Mouse (Mus musculus): Measurements from ENCODE around the gene Ces2h. TPM values are rescaled to one million over a fixed set of nuclear protein-coding genes. Genes with fewer than 3 reads are reported as not detected.
"Not testable (repeated sequence)": the region's sequence is repeated elsewhere in the genome, so short reads cannot be mapped to it uniquely, and the experiment has no call there.

Ces2h gene
- polyA plus RNA-seq, 1 experiment from 2014 or later = not detected

DNA sequence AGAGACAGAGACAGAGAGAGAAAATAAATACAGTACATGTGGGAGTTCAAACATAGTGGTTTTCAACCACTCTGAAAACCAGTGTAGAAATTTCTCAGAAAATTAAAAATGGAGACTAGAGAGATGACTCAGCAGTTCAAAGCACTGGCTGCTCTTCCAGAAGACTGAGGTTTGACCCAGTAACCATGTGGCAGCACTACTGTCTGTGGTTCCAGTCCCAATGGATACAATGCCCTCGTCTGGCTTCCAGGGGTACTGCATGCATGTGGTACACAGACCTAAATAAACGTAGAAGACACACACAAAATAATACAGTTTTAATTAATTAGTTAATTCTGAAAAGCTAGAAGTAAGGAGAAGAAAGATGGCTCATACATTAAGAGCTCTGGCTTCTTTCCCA, 24.4 kb downstream of the Ces2h start:
- Histone ChIP-seq H3K36me3 (no peaks in the 10 kb centered on the region), H3K4me1 (replicated peaks) (no peaks in the 10 kb centered on the region), H3K27ac (no peak overlapping the region), H3K4me3 (no peak overlapping the region), H3K27me3 (no peaks in the 10 kb centered on the region), H3K4me2 (no peak overlapping the region), H3K9me3 (no peaks in the 10 kb centered on the region), H3K9ac (no peak overlapping the region)
- no peak for ATAC-seq (ENCODE audit: low FRiP score)
- WGBS = 71% methylated on average over 2 of the region's 2 CpGs

GRCm38 (mm10) chr8:105043510-105043909, 42.9 kb downstream of the Ces2h start:
- H3K27ac ChIP-seq = no peak overlapping the region
- H3K4me1 ChIP-seq (replicated peaks) = no peaks in the 10 kb centered on the region
- ATAC-seq (ENCODE audit: low FRiP score) = no peak
- 70% methylated on average over 1 of the region's 1 CpGs for WGBS
- no peak overlapping the region for H3K9ac ChIP-seq
- H3K9me3 ChIP-seq = no peaks in the 10 kb centered on the region
- no peaks in the 10 kb centered on the region for H3K27me3 ChIP-seq
- no peak overlapping the region for H3K4me2 ChIP-seq
- no peaks in the 10 kb centered on the region for H3K36me3 ChIP-seq
- no peak overlapping the region for H3K4me3 ChIP-seq

GRCm38 (mm10) chr8:105045824-105046401, 45.3 kb downstream of the Ces2h start:
- H3K36me3 ChIP-seq = no peaks in the 10 kb centered on the region
- no peaks in the 10 kb centered on the region for H3K4me1 ChIP-seq (replicated peaks)
- H3K9me3 ChIP-seq = no peaks in the 10 kb centered on the region
- no peak overlapping the region for H3K4me3 ChIP-seq
- no peak overlapping the region for H3K4me2 ChIP-seq
- no peak overlapping the region for H3K9ac ChIP-seq
- 85% methylated on average over 3 of the region's 3 CpGs for WGBS
- no peak for ATAC-seq (ENCODE audit: low FRiP score)
- no peaks in the 10 kb centered on the region for H3K27me3 ChIP-seq
- H3K27ac ChIP-seq = no peak overlapping the region

- WGBS = 82% methylated on average over 3 of the region's 3 CpGs
- Histone ChIP-seq H3K4me3 (no peak within 1 kb of the TSS), H3K4me2 (no peak within 1 kb of the TSS), H3K27me3 (no peaks in the 10 kb centered on the region), H3K27ac (no peak within 1 kb of the TSS), H3K9me3 (no peaks in the 10 kb centered on the region), H3K36me3 (no peaks in the 10 kb centered on the region), H3K9ac (no peak within 1 kb of the TSS), H3K4me1 (replicated peaks) (no peaks in the 10 kb centered on the region)
- no peak for ATAC-seq (ENCODE audit: low FRiP score)
Observed at GRCm38 (mm10) chr8:105048371-105048854, 47.8 kb downstream of the Ces2h start, which contains the start of gene Ces3a. Ces3a (plus strand) TSS chr8:105048601.

DNA sequence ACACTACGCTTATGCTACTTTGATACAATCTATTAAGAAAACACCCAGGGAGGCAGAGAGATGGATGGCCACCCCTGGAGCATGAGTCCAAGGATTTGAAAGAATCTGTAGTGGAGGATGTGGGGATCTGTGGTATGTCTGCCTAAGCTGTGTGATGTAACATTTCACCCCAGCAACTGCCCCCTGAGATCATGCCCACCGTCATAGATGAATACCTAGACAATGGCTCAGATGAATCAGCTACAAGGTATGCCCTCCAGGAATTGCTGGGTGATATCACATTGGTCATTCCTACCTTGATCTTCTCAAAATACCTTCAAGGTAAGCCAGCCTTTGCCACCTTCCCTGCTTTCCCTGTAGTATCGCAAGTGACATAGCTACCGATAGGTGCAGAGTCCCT, 55.6 kb downstream of the Ces2h start:
- Histone ChIP-seq H3K4me1 (replicated peaks) (no peaks in the 10 kb centered on the region), H3K27ac (no peak overlapping the region), H3K9ac (no peak overlapping the region), H3K36me3 (no peaks in the 10 kb centered on the region), H3K4me2 (no peak overlapping the region), H3K9me3 (no peaks in the 10 kb centered on the region), H3K27me3 (no peaks in the 10 kb centered on the region), H3K4me3 (no peak overlapping the region)
- no peak for ATAC-seq (ENCODE audit: low FRiP score)
- WGBS = 94% methylated on average over 4 of the region's 4 CpGs

DNA sequence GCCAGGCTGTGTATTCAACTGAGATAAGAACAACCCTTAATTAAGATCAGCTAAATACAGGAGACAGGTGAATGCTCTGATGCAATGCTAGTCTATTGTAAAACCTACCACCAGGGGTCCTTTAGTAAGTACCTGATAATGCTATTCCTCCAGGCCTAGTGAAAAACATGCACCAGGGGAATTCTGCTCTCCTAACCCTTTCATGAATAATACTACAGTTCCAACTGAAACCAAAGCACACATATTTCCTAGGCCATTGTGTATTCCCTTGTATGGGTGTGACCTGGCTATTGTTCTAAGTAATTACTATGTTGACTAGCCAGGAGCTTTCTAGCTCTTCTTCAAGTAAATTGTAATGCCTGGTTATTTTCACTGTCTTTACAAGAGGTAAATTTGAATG, 59.4 kb downstream of the Ces2h start:
- ATAC-seq (ENCODE audit: low FRiP score) = no peak
- H3K9ac ChIP-seq = no peak overlapping the region
- no peaks in the 10 kb centered on the region for H3K27me3 ChIP-seq

GRCm38 (mm10) chr8:105066761-105067160, 66.1 kb downstream of the Ces2h start:
- Histone ChIP-seq H3K4me2 (no peak overlapping the region), H3K4me3 (no peak overlapping the region), H3K9ac (no peak overlapping the region), H3K27me3 (no peaks in the 10 kb centered on the region), H3K27ac (no peak overlapping the region), H3K4me1 (replicated peaks) (no peaks in the 10 kb centered on the region), H3K9me3 (no peaks in the 10 kb centered on the region), H3K36me3 (no peaks in the 10 kb centered on the region)
- 0% methylated on average over 1 of the region's 1 CpGs for WGBS
- 0 out of 2 replicates have a peak, but pooled peaks have one; percentile 49 for ATAC-seq (ENCODE audit: low FRiP score)

More for the DNA sequence above, 59.4 kb downstream of the Ces2h start:
- Histone ChIP-seq H3K4me3 (no peak overlapping the region), H3K36me3 (no peaks in the 10 kb centered on the region), H3K27ac (no peak overlapping the region), H3K4me1 (replicated peaks) (no peaks in the 10 kb centered on the region), H3K4me2 (no peak overlapping the region), H3K9me3 (no peaks in the 10 kb centered on the region)

DNA sequence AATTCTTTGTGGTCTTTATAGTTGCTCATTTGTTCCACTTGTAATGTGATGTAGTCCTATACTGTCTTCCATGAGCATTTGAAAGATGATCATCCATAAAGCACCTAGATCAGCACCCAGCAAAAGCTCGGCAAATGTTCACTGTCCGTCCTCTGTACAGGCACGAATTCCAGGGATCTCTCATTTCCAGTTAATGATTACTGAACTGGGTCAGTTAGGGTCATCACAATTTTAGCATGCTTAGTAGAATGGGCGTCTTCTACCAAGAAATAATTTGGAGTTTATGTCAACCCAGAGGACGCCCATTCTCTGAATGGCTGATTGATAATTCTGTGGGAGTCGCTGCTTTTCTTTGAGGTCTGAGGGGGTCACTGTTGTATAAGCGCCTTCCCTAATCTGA, 67.3 kb downstream of the Ces2h start:
- 69% methylated on average over 7 of the region's 7 CpGs for WGBS
- not testable (repeated sequence) for H3K4me3 ChIP-seq; H3K4me1 ChIP-seq (replicated peaks); H3K9me3 ChIP-seq; H3K4me2 ChIP-seq; H3K36me3 ChIP-seq; H3K27ac ChIP-seq; H3K27me3 ChIP-seq; ATAC-seq (ENCODE audit: low FRiP score); H3K9ac ChIP-seq

DNA sequence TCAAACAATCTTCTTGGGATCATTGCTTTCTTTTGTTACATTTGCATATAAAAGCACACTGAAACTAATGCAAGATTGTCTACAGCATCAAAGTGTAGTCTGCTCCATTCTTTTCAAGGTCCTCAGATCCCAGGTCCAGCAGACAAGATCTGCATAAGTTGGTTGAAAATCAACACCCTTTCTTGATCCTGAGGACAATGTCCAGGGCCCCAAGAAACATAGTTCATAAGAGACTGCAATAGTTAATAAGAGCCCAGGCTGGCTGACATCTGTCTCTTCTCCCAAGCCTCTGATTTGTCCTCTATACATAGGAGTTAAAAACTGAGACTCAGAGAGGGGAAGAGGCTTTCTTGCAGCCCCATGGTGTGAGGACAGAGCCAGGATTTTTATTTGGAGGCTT, 68.3 kb downstream of the Ces2h start:
- no peak overlapping the region for H3K9ac ChIP-seq
- no peak overlapping the region for H3K27ac ChIP-seq
- H3K4me1 ChIP-seq (replicated peaks) = no peaks in the 10 kb centered on the region
- no peak overlapping the region for H3K4me2 ChIP-seq
- no peaks in the 10 kb centered on the region for H3K36me3 ChIP-seq
- ATAC-seq (ENCODE audit: low FRiP score) = no peak
- no peaks in the 10 kb centered on the region for H3K27me3 ChIP-seq
- no peak overlapping the region for H3K4me3 ChIP-seq
- H3K9me3 ChIP-seq = no peaks in the 10 kb centered on the region

Other genes with a start within 250 kb of the Ces2h start
- gene Ces2b, start 169.3 kb upstream of the Ces2h start, polyA plus RNA-seq (2015; fragmentation: Nextera tagmentation; extraction: Ambion mirVana) = 0.30 and 0.38 TPM in 2 replicates
- not detected in 2 replicates for gene Ces2c, start 153.8 kb upstream of the Ces2h start, polyA plus RNA-seq (2015; fragmentation: Nextera tagmentation; extraction: Ambion mirVana)
- not detected in 2 replicates for gene Ces2e, start 74.6 kb upstream of the Ces2h start, polyA plus RNA-seq (2015; fragmentation: Nextera tagmentation; extraction: Ambion mirVana)
- not detected in 2 replicates for gene Ces2f, start 53.5 kb upstream of the Ces2h start, polyA plus RNA-seq (2015; fragmentation: Nextera tagmentation; extraction: Ambion mirVana)
- gene Ces2g, start 39.1 kb upstream of the Ces2h start, polyA plus RNA-seq (2015; fragmentation: Nextera tagmentation; extraction: Ambion mirVana) = not detected in 2 replicates
- gene Ces3a, start 47.7 kb downstream of the Ces2h start, polyA plus RNA-seq (2015; fragmentation: Nextera tagmentation; extraction: Ambion mirVana) = not detected in 2 replicates
- not detected in 2 replicates for gene Ces3b, start 82.9 kb downstream of the Ces2h start, polyA plus RNA-seq (2015; fragmentation: Nextera tagmentation; extraction: Ambion mirVana)
- not detected in 2 replicates for gene Ces4a, start 130.9 kb downstream of the Ces2h start, polyA plus RNA-seq (2015; fragmentation: Nextera tagmentation; extraction: Ambion mirVana)
- gene Cbfb, start 169.8 kb downstream of the Ces2h start, polyA plus RNA-seq (2015; fragmentation: Nextera tagmentation; extraction: Ambion mirVana) = 33.0 and 35.6 TPM in 2 replicates
- 27.4 and 29.5 TPM in 2 replicates for gene D230025D16Rik, start 224.3 kb downstream of the Ces2h start, polyA plus RNA-seq (2015; fragmentation: Nextera tagmentation; extraction: Ambion mirVana)